Mouse (Mus musculus) retina, embryonic 14.5 days (tissue): ENCODE data around the gene Gm26602.
"Not testable (repeated sequence)": the region's sequence is repeated elsewhere in the genome, so short reads cannot be mapped to it uniquely, and the experiment has no call there.

Source experiments
- DNase-seq: peaks from one replicate; pipeline ENCODE4 v3.0.0-alpha.2; 2015; ENCODE audit warnings: low spot score

Gene Gm26602

DNA sequence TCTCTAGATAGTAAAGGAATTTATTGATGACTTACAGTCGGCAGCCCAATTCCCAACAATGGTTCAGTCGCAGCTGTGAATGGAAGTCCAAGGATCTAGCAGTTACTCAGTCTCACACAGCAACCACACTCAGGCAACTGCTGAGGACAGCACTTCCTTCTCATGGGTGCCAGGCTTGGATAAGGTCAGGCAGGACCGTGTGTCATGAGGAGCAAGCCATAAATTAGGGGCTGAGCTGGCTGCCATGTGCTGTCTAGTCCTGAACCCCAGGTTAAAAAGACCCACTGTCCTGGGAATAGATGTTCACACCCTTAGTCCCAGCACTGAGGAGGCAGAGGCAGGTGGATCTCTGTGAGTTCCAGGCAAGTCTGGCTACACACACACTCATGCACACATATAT lies 25.7 kb upstream of the Gm26602 start:
- DNase-seq: not testable (repeated sequence)

DNA sequence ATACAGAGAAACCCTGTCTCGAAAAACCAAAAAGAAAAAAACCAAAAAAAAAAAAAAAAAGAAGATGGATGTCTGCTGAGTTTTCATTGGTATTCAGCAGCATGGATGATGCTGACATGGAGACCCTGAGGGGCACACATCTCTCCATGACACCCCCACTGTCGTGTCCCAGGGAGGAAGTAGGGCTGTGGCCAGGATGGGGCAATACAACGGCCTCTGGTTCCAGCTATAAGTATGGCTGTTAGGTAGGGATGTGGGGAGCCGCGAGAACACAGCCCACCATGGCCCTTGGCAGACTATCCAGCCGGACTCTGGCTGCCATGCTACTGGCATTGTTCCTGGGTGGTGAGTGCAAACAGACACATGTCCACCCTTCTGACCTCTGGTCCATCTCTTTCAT lies 24.6 kb upstream of the Gm26602 start, which contains the start of gene Elane:
Gene Elane (plus strand): TSS at position 194 of the 400 bp plus-strand sequence.
- DNase-seq: no peak

DNA sequence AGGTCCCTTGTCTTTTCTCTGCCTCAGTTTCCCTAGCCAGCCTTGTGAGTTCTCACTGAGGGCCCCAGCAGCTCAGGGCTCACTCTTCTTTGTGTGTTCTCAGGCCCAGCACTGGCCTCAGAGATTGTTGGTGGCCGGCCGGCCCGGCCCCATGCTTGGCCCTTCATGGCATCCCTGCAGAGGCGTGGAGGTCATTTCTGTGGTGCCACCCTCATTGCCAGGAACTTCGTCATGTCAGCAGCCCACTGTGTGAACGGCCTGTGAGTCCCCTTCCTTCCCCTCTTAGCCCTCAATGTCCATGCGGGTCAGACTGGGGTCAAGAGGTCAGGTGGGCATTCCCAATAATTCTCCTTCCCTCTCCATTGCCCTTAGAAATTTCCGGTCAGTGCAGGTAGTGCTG lies 24.0 kb upstream of the Gm26602 start:
- no peak for DNase-seq

DNA sequence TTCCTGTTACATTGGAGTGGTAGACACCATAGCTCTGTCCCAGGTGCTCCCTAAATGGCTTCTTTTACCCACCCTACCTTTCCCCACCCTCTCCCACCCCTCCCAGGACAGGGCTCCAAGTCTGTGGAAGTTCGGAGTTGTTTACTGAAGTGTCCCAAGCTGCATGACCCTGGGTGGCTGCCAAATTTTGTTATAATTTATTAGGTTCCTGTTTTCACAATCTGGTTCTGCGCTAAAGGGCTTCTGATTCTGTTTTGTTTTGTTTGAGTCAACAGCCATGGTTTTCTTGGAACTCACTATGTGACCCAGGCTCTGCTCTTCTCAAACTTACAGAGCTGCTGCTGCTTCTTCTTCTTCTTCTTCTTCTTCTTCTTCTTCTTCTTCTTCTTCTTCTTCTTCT lies 21.3 kb upstream of the Gm26602 start:
- DNase-seq: no peak

DNA sequence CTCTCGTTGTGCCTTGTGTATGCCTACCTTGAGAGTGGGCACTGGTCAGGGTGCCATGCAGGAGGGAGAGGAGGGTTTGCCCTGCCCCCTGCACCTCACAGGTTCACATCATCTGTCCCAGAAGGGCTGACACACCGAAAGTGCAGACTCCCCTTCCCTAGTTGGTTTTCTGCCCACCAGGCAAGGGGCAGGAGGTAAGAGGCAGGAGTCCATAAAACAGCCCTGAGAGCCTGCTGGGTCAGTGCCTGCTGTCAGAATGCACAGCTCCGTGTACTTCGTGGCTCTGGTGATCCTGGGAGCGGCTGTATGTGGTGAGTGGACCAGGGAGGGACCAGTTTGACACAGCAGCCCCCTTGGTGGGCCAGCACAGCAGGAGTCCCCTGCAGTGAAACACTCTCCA lies 20.0 kb upstream of the Gm26602 start, which contains the start of gene Cfd:
Gene Cfd (plus strand): TSS at position 184 of the 400 bp plus-strand sequence.
- DNase-seq: no peak

DNA sequence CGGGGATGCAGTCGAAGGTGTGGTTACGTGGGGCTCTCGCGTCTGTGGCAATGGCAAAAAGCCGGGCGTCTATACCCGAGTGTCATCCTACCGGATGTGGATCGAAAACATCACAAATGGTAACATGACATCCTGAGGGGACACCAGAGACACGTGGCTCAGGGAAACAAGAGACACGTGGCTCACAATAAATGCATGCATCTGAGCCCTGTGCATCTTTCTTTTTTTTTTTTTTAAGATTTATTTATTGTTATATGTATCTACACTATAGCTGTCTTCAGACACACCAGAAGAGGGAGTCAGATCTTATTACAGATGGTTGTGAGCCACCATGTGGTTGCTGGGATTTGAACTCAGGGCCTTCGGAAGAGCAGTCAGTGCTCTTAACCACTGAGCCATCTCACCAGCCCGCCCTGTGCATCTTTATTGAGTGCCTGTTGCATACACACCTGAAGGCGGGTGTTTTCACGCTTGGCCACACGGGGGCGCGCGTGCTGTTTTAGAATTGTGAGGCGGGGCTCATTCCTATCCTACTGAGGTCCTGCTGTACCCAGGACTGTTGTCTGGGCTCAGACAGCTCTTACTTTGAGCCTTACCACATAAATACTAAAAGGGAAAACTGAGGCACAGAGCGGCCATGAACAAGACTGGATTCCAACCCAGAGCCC lies 18.1 kb upstream of the Gm26602 start:
- DNase-seq: peak; percentile 89

DNA sequence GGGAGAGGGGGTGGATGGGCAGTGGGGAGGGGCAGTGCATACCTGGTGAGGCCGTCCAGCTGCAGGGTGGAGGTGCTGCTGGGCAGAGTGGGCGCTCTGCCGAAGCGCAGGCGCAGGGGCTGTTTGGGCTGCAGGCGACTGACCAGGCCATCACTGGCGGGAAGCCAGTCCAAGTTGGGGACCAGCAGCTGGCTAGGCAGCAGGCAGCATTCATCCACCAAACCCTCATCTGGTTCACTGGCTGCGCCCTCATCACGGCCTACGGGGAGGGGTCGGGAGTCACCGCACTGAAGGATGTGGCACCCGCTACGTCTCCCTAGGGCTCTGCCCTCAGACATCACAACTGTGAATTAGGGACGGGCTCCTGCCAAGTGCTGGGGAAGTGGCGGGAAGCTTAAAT lies 14.3 kb upstream of the Gm26602 start:
- no peak for DNase-seq

DNA sequence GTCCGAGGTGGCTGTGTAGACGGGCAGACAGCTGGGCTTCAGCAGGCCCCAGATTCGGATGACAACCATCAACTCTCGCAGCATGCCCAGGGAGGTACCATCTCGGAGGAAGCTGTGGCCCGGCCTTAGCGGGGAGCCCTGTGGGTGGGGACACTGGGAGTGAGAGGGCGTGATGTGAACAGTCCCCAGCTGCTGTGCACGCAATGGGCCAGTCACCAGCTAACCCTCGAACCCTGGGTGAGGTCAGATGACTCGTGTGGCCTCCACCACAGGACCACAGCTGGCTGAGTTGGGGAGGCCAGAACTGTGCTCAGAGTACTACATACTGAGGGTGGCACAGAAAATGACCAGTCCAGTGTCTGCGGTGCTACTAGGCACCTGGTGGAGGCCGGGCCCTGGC lies 13.8 kb upstream of the Gm26602 start:
- no peak for DNase-seq

DNA sequence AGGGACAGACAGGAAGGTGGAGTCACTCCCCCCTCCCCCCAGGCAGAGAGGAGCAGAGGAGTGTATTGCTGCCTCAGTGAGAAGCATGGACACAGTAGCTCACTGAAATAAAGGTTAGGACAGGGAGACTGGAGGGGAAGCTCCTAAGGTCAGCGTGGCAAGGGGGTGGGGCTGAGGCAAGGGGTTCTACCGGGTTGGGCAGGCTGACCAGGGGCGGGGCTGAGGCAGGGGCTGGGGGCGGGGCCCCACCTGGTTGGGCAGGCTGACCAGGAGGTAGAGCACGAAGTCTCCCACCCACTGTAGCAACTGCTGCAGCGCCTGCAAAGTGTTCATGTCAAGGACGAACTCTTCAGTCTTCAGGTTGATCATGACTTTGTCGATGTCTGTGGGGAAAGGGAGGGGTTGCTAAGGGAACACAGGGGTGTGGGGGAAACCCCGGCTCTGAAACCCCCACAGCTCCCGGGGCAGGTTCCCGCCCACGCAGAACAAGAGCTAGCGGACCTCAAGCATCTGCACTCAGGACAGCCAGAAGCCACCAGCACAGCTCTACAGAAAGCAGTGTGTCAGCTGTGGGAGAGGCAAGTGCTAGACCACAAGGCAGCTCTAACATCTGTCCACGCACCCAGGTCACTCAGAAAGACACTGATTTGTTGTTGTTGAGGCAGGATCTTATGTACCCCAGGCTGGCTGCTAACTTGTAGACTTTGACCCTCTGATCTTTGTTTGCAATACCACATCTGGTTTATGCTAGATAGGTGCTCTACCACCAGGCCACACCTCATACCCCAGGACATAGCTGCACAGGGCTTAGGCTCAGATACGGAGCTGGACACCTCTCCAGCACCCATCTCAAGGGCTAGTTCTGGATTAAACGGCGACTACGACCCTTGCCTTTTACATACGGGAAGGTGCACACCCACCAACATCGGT lies 13.1 kb upstream of the Gm26602 start:
- DNase-seq: no peak

DNA sequence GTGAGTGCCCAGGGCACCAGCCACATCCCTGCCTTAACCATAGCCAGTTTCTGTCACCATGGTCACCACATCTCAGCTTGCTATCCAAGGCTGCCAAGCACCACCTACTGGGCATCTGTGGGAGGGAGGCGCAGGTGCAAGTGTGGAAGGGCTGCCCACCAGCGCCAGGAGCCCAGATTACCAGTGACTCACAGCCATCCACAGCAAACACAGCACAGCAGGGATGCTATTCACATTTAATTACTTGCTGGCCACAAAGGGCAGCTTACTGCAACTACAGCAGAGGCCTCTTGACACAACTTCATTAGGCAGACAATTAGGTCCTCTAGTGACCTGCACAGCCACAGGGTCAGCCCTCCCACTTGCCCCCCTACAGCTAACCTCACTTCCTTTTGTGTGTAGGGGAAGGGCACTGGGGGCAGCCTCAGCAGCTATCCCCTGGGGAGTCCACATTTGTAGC lies 9.7 kb upstream of the Gm26602 start:
- peak; percentile 92 for DNase-seq

DNA sequence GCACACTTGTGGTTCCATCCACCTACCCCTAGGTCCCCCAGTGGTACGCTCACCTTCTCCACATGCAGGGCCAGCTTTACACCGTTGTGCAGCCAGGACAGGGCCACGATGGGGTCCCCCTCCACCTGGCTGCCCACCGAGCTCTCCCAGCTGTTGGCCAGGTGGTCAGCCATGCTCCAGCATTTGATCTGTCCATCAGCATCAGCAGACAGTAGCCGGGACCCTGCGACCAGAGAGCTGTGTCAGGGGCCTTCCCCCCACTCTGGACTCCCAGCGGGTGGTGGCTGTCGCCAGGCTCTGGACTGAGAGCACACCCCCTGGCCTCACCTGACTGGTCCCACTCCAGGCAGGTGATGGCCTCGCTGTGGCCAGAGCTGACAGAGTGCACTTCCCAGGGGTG lies 3.9 kb upstream of the Gm26602 start:
- DNase-seq: no peak

DNA sequence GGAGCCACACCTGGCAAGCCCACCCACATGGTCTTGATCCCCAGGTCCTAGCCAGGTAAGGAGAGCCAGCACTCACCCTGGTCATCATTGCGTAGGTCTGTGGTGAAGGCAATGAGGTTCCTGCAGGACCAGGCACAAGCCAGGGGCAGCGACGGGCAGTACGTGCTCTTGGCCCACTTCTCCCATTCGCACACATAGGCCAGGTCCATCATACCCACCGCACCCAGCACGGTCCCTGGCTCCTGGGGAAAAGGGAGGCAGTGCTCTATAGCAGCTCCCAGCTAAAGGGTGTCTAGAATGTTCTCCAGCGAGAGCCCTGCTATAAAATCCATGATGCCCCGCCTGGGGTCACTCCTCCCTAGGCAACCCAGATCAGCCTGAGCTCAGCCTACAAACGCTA lies 3.2 kb upstream of the Gm26602 start:
- no peak for DNase-seq

DNA sequence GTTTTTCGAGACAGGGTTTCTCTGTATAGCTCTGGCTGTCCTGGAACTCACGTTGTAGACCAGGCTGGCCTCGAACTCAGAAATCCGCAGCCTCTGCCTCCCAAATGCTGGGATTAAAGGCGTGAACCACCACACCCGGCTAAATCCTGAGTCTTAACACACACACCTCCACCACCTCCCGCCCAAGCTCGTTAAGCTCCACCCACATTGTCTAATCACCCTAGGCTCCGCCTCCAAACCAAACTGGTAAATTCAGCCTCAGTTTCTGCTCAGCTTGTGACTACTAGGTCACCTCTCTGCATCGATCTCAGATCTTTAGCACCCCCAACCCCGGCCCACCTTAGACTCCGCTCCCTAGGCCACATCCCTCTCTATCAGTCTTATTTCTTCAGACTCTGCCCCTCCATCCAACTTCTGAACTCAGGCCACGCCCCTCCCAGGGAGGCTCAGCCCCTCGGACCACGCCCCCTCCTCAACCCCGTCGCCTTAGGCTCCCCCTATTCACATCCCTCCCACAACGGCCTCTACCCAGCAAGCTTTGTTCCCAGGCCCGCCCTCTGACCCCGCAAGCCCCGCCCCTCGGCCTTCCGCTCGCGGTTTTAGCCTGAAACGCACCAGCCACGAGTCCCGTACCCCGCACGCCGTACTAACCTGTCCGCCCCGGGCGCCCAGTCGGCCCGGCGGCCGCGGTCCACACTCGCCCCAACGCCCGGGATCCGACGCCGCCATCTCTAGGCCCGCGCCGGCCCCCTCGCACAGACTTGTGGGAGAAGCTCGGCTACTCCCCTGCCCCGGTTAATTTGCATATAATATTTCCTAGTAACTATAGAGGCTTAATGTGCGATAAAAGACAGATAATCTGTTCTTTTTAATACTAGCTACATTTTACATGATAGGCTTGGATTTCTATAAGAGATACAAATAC lies 2.2 kb upstream of the Gm26602 start, which contains the start of gene Med16:
Gene Med16 (minus strand): TSS at position 757 of the 925 bp plus-strand sequence.
- DNase-seq: peak; percentile 98

DNA sequence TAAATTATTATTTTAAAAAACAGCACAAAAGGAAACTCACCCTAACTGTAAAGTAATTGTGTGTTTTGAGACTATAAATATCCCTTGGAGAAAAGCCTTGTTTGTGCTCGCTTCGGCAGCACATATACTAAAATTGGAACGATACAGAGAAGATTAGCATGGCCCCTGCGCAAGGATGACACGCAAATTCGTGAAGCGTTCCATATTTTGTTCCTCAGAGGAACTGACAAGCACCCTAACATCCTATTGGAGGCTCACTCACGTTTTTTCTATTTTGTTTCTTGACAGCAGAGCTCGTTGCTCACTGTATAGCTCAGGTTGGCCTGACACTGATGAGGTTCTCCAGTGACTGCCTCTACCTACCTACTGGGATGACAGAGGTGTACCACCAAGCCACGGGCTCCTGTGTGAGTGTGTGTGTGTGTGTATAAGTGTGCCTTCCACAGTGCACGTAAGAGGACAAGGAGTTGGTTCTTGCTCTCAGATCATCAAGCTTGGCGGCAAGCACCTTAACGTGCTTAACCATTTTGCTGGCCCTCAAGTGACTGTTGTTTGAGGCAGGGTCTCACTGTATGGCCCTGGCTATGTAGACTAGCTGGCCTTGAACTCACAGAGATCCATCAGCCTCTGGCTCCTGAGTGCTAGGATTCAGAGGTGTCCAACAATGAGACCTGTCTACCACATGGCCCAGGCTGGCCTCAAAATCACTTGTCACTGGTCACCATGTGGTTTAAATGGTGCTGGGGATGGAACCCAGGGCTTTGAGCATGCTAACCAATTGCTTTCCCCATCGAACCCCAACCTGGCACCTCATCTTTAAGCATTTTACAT lies 1.3 kb upstream of the Gm26602 start:
- DNase-seq: no peak

DNA sequence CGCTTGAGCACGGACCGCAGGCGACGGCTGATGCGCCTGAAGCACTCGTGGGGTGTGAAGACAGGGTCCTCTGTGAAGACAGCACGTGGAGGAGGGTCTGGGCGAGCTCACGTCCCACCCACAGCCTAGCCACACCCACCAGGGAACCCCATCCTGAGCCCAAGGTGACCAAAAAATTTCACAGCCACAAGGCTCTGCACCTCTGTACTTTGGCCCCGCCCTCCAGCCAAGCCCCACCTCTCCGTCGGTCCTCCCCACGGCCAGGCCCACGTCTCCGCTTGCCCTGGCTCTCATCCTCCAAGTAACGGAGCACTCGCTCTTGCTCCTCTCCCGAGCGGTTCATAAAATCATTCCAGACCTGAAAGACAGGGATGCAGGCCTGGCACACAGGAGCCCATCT lies 1.8 kb downstream of the Gm26602 start:
- no peak for DNase-seq

DNA sequence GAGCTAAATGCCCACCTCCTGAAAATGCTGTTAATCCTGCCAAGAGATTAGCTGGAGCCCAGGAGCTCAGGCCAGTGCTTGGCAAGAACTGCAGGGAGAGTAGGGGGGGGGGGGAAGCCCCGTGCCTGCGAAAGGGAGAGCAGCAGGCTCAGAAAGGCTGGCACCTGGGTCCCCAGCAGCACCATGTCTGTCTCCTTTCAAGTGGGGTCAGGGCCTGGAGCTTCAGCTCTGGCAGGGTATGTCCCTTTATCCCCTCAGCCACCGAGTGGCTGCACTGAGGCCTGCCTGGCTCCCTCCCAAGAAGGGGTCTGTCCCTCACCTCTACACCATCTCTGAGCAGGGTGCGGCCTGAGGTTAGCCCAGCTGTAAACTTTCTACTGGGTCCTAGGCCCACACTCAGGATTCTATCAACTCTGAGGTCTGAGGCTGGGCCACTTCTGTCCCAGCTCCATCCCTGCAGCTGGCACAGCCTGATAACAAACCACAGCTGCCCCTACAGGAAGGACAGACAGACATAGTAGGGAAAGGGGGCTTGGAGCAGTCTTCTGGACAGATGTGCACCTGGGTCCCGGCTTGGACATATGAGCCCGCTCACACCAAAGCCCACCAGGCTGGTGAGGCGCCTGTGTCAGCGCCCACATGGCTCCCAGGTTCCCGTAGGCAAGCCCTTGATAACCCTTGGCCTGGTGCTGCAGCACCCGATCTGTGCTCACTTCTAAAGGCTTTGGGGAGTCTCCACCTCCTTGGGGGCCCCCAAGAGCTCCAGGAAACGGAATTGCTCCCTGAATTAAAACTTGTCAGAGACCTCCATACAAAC lies 3.7 kb downstream of the Gm26602 start:
- no peak for DNase-seq

DNA sequence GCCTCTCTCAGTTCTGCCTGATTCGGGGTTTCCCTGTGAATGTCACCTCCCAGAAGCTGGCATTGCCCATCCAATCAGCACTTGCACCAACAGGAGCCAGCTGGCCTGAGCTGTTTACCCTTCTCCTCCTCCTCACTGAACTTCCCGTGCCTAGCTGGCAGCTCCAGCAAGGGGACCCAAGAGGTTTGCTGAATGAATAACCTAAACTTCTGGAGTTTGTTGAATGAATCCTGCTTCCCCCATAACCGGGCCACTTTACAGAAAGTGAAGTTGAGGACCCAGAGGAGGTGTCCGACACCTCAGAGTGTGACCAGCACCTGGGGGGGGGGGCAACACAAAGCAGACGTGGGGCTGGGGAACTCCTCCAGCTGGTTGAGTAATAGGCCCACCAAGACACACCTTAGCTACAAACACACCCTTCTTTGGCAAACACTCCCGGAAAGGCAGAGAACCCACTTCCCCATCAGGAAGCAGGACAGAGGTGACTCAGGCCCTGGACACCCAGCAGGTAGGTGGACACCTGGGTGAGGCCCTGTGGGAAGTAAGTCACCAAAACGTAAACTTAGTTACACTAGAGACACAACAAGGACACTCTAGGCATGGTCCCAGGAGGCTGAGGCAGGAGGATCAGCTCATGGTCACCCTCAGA lies 4.4 kb downstream of the Gm26602 start:
- no peak for DNase-seq

DNA sequence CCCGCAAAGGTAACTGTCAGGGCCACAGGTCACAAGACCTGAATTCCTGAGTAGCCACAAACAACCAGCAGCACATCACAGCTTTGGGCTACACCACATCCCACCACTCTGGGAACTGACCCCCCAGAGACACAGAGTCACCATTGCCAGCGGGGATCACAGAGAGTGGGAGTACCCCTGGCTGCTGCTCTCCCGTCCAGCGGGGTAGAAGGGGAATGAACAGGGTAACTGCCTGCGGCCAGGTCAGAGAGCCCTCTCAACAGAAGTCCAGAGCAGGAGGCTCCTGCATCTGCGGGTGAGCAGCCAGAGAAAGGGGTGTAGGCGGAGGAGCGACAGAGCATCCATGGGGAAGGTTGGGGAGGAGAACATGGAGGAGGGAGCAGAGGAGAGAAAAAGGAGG lies 5.4 kb downstream of the Gm26602 start:
- no peak for DNase-seq

DNA sequence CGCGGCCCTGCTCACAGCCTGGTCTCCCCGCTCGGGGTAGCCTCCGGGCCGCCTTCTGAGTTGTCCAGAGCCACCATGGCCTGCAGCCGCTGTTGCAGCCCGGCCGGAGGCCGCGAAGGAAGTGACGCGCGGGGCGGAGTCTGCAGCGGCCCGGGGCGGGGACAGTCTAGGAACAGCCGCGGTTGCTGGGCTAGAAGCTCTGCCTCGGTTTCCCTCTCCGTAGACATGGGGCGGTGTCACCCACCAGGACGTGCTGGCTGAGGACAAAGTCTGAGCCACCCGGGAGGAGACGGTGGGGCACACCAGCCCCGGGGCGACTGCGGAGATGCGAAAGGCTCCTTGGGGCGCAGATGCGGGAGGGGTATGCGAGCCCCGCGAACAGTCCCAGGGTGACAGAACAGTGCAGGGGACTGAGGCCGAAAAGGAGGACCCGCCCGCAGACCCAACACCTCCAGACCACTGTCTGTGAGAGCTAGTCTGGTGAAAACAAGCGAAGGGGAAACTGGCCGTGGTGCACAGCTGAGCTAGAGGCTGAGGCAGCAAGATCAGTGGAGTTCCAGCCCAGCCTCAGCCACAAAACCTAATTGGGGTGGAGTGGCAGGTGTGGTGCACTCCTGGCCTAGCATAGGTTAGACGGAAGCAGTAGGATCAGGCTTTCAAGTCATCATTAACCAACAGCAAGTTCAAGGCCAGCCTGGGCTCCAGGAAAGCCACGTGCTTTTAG lies 6.3 kb downstream of the Gm26602 start, which contains the start of gene Kiss1r:
Gene Kiss1r (plus strand): TSS at position 164 of the 724 bp plus-strand sequence.
- peak; percentile 84 for DNase-seq
